Mouse (Mus musculus) adrenal gland, postnatal 36 days (tissue): ENCODE results near the gene Nudt16l1. TPM values are rescaled to one million over a fixed set of nuclear protein-coding genes. Genes with fewer than 3 reads are reported as not detected.

ENCODE experiments used
- DNase-seq, 2 experiments: peaks; one replicate each; pipeline ENCODE4 v3.0.0; 2021; ENCODE audit warnings: mixed read lengths in 1 of 2
- long read RNA-seq, 2 experiments: library from polyadenylated mRNA; stranded (forward); transcript quantifications; one replicate each; pipeline ENCODE4 v2.0.0; 2021; ENCODE audit warnings: borderline sequencing depth in 2 of 2
- total RNA-seq, 2 experiments: library from RNA; stranded (reverse); gene quantifications; 2 replicates each; pipeline ENCODE4 v1.2.3; 2021

Nudt16l1 gene
- total RNA-seq: 10 to 100 TPM; 54.6 to 74.1 TPM
- long read RNA-seq, experiment 1, transcript Nudt16l1-205 (3 exons, 1,618 nt): major isoform, 76 of 95 reads
- long read RNA-seq, experiment 1, partial matches to known transcripts: 8 of 95 reads
- long read RNA-seq, experiment 1, other reads (novel, unspliced or antisense): 3 of 95 reads
- long read RNA-seq, experiment 2, transcript Nudt16l1-204 (2 exons, 660 nt): minor isoform, 5 of 34 reads
- long read RNA-seq, experiment 2, transcript Nudt16l1-205 (3 exons, 1,618 nt): major isoform, 29 of 34 reads
- long read RNA-seq, experiment 2, partial matches to known transcripts: 0 of 34 reads
- long read RNA-seq, experiment 2, other reads (novel, unspliced or antisense): 0 of 34 reads

DNA sequence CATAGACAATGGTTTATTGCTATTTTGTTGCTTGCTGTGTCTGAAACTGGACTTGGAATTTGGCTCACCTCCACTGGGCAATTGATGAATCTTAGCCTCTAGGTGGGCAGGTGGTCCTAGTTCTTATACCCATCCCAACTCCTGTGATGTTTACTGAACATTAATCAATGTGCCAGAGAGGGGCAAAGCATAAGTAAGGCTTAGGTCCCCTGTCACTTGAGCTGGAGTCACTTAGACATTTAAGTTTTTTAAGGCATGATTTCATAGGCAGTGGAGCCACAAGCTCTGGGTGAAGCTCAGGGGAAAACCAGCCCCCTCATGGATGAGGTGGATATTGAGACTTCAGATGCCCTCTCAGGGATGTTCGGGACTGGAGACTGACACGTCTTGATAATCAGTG, at the start of gene Nudt16l1:
Gene Nudt16l1, plus strand, starts transcription at position 301 of the 400 bp plus-strand sequence.
- DNase-seq: no peak

DNA sequence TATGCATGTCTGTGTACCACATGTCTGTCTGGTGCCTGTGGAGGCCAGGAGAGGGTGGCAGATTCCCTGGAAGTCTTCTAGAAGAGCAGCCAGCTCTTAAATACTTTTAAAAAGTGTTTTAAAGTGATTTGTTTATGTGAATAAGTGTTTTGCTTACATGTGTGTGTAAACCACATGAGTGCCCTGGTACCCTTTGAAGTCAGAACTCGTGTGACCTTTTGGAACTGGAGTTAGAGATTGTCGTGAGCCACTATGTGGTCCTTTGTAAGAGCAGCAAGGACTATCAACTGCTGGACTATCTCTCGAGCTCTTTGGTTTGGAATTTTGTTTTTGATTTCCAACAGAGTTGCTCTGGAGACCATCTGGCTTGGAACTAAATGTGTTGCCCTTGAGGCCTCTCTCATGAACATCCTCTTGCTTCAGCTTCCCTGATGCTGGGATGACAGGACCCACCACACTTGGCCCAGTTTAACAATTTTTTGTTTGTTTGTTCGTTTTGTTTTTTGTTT, 48.3 kb upstream of the Nudt16l1 start:
- DNase-seq: no peak

DNA sequence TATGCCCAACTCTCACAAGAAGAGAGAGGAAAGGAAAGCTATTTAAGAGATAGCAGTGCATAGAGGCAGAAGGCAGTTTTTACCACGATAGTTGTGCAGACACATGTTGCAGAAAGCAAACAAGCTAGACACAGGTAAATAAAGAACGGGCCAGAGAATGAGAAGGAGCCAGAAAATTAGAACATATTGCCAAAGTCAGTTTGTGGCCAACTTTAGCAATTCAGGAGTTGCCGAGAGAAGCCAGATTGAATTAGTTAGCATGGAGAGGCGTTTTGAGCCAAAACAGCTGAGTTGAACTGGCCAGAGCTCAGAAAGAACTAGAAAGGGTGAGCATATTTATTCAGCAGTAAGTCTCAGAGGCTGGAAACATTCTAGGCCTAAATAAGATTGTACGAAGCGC, 46.4 kb upstream of the Nudt16l1 start:
- no peak for DNase-seq

DNA sequence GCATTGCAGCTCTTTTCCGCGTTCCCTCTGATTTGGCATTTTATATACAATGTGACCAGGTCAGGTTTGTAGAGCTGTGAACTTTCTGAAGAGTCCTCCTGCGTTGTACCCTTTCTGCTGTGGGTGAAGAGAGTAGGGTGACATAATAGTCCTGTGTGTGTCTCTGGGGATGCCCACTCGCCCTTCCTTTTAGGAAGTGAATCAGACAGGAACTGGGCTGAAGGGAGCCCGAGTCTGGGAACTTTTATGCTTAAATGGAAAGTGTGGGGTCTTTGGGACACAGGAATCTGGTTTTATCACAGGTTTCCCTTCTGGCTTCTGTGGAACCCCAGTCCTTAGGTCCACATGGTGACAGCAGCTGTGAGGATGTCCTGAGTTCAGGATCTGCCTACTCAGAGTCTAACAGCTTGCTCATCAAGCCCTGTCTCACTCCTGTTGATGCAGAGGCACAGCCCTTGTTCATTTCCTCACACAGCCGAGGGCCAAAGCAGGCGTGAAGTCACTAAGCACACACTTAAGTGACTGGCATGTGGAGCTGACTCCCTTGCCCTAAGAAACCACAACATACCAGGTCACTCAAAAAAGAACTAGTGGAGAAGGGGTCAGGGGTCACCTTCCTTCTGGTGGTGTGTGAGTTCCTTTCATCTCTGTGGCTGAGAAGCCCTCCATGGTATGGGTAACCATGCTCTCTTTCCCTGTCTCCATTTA, 44.2 kb upstream of the Nudt16l1 start:
- no peak for DNase-seq

DNA sequence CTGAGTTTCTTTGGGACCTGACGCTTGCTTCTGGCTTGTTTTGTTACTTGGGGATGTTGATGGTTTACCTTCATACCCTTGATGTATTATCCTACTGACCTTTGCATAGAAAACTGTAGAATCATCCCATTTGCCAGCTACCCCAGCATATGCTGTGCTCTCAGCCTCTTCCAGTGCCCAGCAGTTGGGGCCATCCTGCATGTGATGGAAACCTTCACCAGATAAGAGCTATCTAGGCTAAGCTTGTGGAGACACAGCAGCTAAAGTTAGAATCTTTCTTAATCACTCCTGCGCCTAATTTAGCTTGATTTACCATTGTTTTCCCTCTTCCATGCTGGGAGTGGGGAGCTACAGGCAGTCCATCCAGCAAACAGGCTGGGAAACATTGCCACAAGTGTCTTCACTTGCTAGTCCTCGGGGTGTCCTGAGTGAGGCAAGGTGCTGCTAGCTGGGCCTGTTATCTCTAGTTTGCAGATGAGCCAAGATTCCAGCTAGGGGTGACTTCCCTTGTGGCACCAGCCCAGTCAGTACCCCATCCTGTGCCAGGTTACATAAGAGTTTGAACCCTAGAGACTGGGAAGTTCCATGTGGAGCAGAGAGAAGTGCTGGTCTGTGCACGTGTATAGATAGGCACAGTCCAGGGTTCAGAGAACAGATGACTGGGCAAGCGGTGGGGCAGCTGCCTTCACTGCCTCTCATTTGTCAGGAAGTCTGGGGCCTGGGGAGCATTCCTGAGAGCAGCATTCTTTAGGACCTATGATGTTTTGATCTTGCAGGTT, 42.1 kb upstream of the Nudt16l1 start:
- DNase-seq: peak; percentile 22 to 38

DNA sequence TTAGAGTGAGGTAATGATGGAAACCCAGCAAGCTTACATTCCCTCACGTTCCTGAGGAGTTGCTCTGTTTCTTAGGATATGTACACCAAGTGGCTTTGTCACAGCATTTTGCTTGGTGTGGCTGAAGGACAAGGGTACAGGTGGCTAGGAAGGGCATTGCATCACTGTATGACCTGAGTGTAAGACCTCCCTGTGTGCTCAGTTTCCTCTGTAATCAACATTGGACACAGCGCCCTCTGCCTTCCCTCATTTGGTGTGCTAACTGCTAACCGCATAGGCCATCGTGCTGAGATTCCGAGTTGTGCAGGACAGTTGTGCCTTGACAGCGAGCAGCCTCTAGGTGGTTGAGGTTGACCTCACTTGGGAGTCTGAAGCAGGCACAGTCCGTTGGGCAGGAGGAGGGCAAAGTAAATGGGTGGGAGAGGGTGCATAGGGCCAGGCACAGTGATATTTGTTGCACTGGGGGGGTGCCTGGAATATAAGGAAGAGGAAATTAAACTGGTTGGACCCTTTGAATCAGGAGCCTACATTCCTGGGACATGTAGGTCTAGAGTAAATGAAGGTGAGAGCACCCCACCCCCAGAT, 41.3 kb upstream of the Nudt16l1 start:
- DNase-seq: no peak

DNA sequence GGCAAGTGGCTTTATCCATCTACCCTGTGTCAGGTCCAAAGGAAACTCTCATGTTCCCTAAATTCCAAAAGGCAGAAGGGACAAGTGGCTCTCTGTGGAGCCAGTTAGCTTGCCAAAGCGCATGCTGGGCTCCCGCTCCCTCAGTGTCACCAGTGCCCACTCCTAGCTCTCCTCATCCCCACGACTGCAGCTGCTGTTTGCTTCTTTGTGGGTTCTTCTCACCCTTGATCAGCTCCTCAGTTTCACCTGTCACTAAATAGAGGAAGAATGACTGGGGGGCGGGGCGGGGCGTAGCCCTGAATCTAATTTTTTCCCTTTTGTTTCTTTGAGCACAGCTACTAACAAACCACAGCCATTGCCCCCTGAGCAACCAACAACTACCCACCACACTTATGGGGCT, 39.7 kb upstream of the Nudt16l1 start:
- no peak for DNase-seq

DNA sequence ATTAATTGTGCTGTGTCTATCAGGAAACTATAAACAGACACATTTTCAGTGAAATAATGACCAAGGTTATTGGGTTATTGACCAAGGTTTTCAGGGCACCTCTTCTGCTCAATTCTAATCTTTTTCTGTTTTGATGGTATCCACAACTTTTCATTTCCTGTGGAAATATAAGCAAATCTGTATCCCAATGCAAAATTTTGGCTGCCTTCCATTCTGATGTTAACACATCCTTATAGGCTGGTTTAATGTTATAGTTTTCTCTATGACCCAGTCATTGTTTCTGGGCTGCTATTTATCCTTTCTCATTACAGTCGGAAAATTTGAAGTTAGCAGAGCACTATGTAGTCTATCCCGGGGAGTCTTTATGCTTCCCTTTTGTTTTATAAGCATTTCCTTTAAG, 38.9 kb upstream of the Nudt16l1 start:
- no peak for DNase-seq

DNA sequence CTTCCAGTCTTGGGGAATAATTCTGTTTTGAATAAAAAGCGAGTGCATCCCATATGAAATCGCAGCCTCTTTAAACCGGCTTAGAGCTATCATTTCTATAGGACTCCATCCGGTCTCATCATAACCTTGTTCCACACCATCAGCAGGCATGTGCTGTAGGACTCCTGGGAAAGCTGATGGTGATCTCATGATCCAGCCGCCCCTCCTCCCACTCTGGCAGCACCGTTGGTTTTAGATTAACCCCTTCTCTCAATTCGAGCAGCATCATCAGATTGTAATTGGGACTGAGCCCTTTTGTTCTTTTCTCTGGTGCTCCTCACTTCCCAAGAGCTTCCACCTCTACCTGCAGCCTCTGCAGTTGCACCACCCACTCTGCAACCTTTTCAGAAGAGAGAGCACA, 37.4 kb upstream of the Nudt16l1 start:
- no peak for DNase-seq

DNA sequence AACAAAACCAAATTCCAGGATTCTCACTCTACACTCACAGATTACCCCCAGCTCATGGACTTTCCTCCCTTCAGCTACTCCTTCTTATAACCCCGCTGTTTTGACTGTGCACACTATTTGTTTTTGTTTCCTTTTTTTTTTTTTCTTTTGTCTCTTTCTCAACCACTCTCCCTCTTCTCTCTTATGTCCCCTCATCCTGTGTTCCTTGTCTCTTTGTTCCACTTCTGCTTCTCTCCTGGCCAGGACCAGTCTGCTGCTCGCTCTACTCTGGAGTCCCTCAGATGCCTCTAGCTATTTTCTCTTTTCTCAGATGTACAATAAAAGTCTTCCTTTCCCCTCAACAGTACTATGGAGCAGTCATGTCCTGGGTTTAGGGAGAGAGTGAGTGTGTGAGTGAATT, 36.2 kb upstream of the Nudt16l1 start:
- DNase-seq: no peak

DNA sequence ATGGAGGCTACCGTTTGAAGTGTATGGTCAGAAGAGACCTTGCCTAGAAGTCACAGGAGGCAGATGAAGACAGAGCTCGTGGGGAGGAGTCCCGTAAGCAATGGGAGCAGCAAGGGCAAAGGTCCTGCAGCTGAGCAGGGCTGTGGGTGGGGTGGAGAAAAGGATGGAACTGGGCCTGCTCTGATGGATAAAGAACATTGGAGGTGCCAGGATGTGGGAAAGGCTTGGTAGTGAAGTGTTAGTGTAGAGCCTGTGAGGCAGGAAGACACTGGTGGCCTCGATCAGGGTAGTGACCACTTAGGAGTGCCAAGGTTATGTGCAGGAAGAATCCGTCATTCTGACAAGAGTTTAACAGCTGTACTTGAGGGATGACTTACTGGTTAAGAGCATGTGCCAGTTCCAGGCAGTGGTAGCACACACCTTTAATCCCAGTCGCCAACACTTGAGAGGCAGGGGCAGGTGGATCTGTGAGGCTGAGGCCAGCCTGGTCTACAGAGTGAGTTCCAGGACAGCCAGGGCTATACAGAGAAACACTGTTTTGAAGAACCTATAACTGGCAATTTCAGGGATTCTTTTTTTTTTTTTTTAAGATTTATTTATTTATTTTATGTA, 35.0 kb upstream of the Nudt16l1 start:
- DNase-seq: peak in 1 of 2 experiments; percentile 20

DNA sequence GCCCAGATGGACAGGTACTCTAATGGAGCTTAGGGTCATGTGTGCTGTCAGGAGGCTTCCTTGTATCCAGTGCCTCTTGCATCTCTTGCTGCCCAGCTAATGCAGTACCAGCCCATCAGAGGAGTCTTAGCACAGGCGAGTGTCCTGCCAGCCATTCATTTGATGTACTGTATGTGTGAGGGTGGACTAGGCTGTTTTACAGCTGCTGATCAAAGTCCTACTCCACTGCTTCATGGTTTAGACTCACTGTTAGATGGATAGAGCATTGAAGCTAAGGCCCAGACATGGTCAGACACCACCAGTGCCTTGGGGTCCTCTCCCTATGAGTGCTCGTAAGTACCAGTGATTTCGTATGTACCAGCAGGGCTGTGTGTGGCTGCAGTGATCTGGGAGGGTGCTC, 33.7 kb upstream of the Nudt16l1 start:
- no peak for DNase-seq

DNA sequence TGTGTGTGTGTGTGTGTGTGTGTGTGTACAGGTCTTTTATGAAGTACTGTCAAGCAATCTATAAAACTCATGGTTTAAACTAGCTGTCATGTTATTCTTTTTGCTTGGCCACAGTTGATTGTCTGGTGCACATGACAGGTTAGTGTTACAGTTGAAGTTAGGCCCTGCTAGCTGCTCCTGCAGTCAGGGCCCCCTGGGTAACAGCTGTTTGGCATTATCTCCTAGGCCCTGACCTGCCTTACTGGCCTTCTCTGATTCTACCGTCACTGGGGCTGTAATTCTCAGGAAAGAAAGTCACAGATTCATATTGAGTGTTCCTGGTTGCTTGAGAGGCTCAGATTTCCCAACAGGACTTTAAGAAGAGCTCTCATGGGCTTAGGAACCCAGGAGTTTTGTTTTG, 33.0 kb upstream of the Nudt16l1 start:
- no peak for DNase-seq

DNA sequence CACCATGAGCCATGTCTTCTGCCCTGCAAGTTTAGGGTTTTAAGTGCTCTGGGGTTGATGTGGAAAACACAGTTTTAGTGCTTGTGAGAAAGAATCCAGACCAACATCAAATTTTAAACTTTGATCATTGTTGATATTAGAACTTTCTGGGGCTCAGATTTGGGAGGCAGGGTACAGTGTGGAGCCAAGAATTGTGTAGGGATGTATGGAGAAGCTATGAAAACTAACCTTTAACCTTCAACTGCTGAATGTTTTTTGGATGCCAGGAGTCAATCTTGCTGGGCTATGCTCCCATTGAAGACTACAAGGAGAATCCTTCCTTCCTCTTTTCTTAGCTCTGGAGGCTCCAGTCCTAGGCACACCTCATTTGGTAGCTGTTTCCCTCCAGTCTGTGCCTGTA, 32.0 kb upstream of the Nudt16l1 start:
- no peak for DNase-seq

DNA sequence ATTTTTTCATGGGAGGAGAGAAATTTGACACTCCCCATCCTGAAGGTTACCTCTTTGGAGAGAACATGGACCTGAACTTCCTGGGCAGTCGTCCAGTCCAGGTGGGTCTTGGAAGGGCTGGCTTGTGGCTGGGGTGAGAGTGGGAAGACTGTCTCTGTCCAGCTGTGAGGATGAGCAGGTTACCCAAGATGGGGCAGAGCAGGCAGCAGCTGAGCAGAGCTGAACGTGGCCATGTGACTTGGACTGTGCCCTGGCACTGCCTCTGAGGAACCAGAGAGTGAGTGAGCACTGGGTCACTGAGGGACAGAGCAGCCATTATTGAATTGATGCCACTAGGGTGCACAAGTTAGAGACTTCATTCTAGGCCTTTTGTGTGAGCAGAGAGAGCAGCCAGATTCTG, 31.2 kb upstream of the Nudt16l1 start:
- no peak for DNase-seq

DNA sequence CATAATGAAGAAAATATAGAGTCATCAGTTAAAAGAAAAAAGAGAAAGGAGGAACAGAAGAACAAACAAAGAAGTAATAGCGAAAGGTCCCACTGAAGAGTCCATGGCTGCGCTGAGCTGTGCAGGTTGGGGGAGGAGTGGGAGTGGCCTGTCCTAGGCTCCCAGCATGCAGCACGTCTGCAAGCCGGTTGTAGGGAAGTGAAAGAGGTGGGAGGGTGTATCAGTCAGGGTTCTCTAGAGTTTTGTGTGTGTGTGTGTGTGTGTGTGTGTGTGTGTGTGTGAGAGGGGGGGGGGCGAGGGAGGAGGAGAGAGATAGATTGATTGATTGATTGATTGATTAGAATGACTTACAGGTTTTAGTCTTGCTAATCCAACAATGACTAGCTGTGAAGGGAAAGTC, 30.6 kb upstream of the Nudt16l1 start:
- no peak for DNase-seq

DNA sequence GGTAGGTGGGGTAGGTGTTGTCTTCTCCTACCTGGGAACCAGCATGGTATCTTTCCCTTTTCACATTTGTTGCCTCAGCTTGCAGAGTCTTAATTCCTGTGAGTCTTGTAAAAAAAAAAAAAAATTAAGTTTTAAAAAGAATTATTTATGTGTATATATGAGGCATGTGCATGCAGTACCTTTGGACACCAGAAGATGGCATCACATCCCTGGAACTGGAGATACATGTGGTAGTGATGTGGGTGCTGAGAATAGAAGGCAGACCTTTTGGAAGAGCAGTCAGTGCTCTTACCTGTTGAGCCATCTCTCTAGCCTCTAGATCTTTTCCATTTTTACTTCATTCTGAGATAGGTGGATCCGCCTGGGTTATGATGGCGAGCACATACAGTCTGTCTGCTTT, 28.8 kb upstream of the Nudt16l1 start:
- no peak for DNase-seq

DNA sequence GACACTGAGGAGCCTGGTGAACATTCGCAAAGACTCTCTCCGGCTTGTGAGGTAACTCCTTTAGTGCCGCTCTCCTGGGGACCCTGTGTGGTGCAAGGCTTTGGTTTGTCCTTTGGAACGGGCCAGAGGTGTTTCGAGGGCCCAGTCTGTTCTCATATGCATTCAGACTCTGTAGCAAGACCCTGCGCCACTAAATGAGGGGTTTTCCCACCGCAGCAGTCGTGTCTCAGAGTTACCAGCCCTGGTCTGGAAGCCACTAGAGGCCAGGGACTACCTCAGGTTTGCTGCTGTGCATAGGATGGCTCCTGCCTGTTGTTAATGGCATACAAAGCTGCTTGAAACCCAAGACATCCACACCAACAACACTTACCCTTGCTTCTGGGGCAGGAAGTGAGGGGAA, 27.8 kb upstream of the Nudt16l1 start:
- no peak for DNase-seq

DNA sequence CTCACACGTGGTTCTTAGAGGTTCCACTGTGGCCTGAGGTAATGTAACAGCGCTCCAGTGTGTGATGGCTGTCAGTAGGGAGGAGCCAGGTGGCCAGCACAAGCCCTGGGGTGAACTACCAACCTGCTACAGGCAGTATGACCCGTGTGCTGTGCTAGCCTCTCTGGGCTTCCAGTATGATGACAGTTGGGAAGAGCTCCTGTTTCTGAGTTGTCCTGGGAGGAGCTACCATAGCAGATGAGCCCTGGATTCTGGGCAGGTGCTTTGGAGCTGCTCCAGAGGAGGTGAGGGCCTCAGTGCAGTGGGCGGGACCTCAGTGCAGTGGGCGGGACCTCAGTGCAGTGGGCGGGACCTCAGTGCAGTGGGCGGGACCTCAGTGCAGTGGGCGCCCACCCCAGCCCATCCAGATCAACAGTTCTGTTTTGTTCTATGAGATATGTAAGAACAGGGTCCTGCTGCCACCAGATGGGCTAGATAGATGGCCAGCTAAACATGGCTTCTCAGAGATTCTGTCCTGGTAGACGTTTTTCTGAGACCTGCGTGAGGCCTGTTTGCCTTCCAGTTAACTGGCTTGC, 26.4 kb upstream of the Nudt16l1 start:
- no peak for DNase-seq

DNA sequence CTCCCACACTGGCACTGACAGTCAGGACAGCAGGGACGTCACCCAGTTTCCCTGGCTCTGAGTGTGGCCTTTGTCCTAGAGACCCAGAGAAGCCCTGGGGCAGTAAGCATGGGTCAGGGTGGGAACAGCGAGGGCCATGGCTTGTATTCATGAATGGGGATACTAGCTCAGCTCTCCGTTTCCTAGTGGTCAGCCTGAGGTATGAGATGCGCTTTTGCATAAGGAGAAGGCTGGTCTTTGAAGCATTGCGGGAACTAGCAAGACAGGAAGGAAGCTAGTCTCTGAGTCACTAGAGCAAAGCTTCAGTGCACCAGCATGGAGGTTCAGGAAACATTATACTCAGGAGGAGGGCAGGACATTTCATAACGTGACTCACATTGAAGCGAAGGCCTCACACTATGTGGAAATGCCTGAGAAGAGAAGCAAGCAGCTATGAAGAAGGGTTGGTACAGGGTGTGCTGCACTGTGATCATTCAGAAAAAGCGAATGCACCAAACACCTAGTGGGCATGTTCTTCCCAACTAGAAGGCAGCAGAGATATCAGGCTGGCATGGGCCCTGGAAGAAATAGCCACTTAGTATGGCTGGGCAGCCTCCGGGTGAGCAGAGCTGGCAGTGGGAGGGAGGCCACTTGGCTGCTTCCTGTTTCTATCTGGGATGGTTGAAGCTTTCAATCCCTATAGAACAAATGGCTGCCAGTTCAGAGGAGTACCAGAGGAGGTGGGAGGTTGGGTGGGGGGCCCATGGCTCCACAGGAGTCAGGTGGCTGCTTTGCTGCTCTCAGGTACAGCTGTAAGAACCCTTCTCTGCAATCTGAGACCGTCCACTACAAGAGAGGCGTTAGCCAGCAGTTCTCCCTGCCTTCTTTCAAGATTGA, 25.4 kb upstream of the Nudt16l1 start:
- peak; percentile 27 to 35 for DNase-seq
